Mouse (Mus musculus) heart, embryonic 11.5 days (tissue): ENCODE results near the gene Hipk2. TPM values are rescaled to one million over a fixed set of nuclear protein-coding genes. Genes with fewer than 3 reads are reported as not detected.

ENCODE experiments used
- ATAC-seq: fragments of 200-750 bp; cut with Nextera tagmentation; replicated peaks from 2 replicates; pipeline ENCODE4 v1.8.0; 2017; ENCODE audit warnings: moderate library complexity; ENCODE audit not compliant: insufficient number of reproducible peaks, low FRiP score, low TSS enrichment
- H3K27ac ChIP-seq: fragments of 300-500 bp; sonication (generic); 2 replicates; pipeline ENCODE4 v1.5.1; 2014; ENCODE audit warnings: mild to moderate bottlenecking, low read depth, low read length
- H3K27me3 ChIP-seq: fragments of 300-500 bp; sonication (generic); 2 replicates; pipeline ENCODE4 v1.6.1; 2014; ENCODE audit warnings: mild to moderate bottlenecking, low read length, mixed read lengths; ENCODE audit not compliant: control insufficient read depth, insufficient read depth
- H3K36me3 ChIP-seq: fragments of 300-500 bp; sonication (generic); 2 replicates; pipeline ENCODE4 v1.6.1; 2014; ENCODE audit warnings: mild to moderate bottlenecking, low read length, moderate library complexity, mixed read lengths; ENCODE audit not compliant: control insufficient read depth, insufficient read depth
- H3K4me1 ChIP-seq: fragments of 300-500 bp; sonication (generic); 2 replicates; pipeline ENCODE4 v1.6.1; 2014; ENCODE audit warnings: low read length; ENCODE audit not compliant: control insufficient read depth, insufficient read depth
- H3K4me2 ChIP-seq: fragments of 300-500 bp; sonication (generic); 2 replicates; pipeline ENCODE4 v1.6.1; 2014; ENCODE audit warnings: mild to moderate bottlenecking, moderate library complexity
- H3K4me3 ChIP-seq: fragments of 300-500 bp; sonication (generic); 2 replicates; pipeline ENCODE4 v1.5.1; 2014; ENCODE audit warnings: low read depth, low read length
- H3K9ac ChIP-seq: fragments of 300-500 bp; sonication (generic); 2 replicates; pipeline ENCODE4 v1.6.1; 2014; ENCODE audit warnings: mild to moderate bottlenecking, low read depth, low read length, moderate library complexity
- H3K9me3 ChIP-seq: fragments of 300-500 bp; sonication (generic); replicated peaks from 2 replicates; pipeline ENCODE4 v1.6.1; 2016; ENCODE audit warnings: low read length; ENCODE audit not compliant: control insufficient read depth
- WGBS: fragments of 180-500 bp; shearing (Covaris S2); extraction: QIAGEN DNeasy Blood & Tissue Kit; methylation state at CpG from one replicate; pipeline ENCODE4 v1.1.7; 2014; ENCODE audit not compliant: insufficient replicate concordance; 5-methylcytosine and 5-hydroxymethylcytosine counted together
- polyA plus RNA-seq: library from polyadenylated mRNA; unstranded; fragments of >200 nt; fragmentation: Nextera tagmentation; extraction: Ambion mirVana; gene quantifications from 2 replicates; pipeline ENCODE4 v1.2.1, GENCODE M21; 2014

Gene Hipk2
- polyA plus RNA-seq, 1 experiment from 2014 or later, result 18.9 TPM

DNA sequence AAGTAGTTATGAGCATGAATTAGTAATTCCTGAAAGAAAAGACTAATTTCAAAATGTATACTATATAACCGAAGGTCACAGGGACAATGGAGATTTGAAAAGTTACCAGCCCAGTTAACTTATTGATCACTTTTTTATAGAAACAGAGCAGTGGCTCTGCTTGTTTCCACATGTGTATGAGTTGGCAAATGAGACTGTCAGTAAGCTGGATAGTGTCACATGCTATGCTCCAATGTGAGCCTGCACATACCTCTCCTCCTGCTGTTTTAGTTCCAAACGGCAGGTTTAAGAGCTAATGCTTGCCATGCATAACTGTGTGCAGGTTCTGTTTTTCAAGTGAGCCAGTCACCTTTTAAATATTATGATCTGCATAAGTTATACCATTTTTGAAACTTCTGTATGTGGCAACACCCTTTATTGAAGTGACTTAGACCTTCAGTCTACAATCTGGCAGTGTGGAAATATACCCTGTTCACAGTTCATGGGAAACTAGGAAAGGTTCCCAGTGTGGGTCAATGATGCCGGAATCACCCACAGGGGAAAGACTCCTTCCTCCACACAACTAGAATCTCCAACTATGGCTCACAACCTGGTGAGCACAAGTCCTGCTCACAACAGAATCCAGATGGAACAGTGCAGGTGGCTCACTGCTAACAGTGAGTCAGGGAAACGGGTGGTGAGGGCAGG is 64.4 kb downstream of the Hipk2 start:
- no peaks in the 10 kb centered on the region for H3K27me3 ChIP-seq
- H3K4me3 ChIP-seq, result no peak overlapping the region
- H3K9me3 ChIP-seq, result no peaks in the 10 kb centered on the region
- H3K4me2 ChIP-seq, result no peak overlapping the region
- 76% methylated on average over 4 of the region's 4 CpGs for WGBS
- H3K9ac ChIP-seq, result no peak overlapping the region
- no peaks in the 10 kb centered on the region for H3K36me3 ChIP-seq
- peaks cover 56% of the 10 kb centered on the region for H3K4me1 ChIP-seq
- ATAC-seq, result no peak
- H3K27ac ChIP-seq, result no peak overlapping the region

GRCm38 (mm10) chr6:38810121-38810475 is 65.9 kb downstream of the Hipk2 start:
- ATAC-seq, result no peak
- no peaks in the 10 kb centered on the region for H3K9me3 ChIP-seq
- 20% methylated on average over 2 of the region's 2 CpGs for WGBS
- H3K9ac ChIP-seq, result no peak overlapping the region
- H3K4me3 ChIP-seq, result no peak overlapping the region
- peak overlapping the region; percentile 62 for H3K27ac ChIP-seq
- H3K4me1 ChIP-seq, result peaks cover 53% of the 10 kb centered on the region
- H3K4me2 ChIP-seq, result peak overlapping the region; percentile 29; the same call in 1 of the 2 replicates
- H3K36me3 ChIP-seq, result no peaks in the 10 kb centered on the region
- H3K27me3 ChIP-seq, result no peaks in the 10 kb centered on the region

- WGBS, result 40% methylated on average over 10 of the region's 10 CpGs
- Histone ChIP-seq H3K4me2 (peak overlapping the region; percentile 29; the same call in 1 of the 2 replicates), H3K4me3 (no peak overlapping the region), H3K36me3 (peaks cover 2% of the 10 kb centered on the region; the same call in 1 of the 2 replicates), H3K9ac (0 out of 2 replicates have a peak overlapping the region, but pooled peaks have one; percentile 10), H3K27me3 (no peaks in the 10 kb centered on the region), H3K27ac (peak overlapping the region; percentile 62), H3K4me1 (peaks cover 49% of the 10 kb centered on the region), H3K9me3 (no peaks in the 10 kb centered on the region)
- ATAC-seq, result peak; percentile 74; the same call in 1 of the 2 replicates
Measured at GRCm38 (mm10) chr6:38809396-38810120, 66.4 kb downstream of the Hipk2 start.

DNA sequence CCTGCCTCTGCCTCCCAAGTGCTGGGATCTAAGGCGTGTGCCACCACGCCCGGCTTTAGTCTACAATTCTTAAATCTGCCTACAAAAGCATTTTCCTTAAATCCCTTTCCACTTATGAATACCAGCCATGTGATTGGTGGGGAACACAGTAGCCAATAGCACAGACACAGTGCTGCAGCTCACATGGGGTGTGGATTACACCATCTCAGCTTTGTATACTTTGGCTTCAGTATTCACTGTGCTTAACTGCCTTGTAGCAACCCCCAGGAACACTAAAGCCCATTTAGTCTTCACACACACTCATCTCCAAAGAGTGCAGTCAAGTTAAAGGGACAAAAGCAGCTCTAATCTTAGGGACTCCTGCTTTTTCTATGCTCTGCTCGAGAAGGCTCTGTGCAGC is 67.6 kb downstream of the Hipk2 start:
- WGBS, result 90% methylated on average over 4 of the region's 4 CpGs
- Histone ChIP-seq H3K9ac (no peak overlapping the region), H3K4me2 (no peak overlapping the region), H3K9me3 (no peaks in the 10 kb centered on the region), H3K4me3 (no peak overlapping the region), H3K36me3 (peaks cover 2% of the 10 kb centered on the region; the same call in 1 of the 2 replicates), H3K27me3 (no peaks in the 10 kb centered on the region), H3K27ac (no peak overlapping the region), H3K4me1 (peaks cover 47% of the 10 kb centered on the region)
- ATAC-seq, result no peak

DNA sequence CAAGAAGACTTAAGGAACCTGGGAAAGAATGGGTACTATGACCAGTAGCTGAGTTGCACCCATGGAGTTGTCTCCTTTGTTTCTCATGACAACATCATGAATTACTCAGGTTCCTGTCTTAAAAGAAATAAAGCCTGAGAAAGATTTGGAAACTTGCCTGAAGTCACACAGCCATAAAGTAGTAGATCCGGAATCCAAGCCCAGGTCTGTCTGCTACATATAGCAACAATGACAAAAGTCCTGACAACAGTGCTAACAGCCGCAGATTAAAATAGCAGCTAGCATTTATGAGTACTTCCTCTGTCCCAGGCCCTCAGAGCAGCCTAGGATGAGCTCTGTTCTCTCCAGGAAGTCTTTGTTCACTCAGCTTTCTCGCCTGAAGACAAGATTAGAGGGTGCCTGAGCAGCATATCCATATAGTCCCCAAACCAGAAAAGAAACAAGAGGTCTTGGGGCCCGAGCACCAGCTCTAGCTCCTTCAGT is 69.0 kb downstream of the Hipk2 start:
- H3K9ac ChIP-seq, result no peak overlapping the region
- no peaks in the 10 kb centered on the region for H3K27me3 ChIP-seq
- ATAC-seq, result no peak
- H3K9me3 ChIP-seq, result no peaks in the 10 kb centered on the region
- peaks cover 2% of the 10 kb centered on the region; the same call in 1 of the 2 replicates for H3K36me3 ChIP-seq
- WGBS, result 47% methylated on average over 4 of the region's 4 CpGs
- peaks cover 51% of the 10 kb centered on the region for H3K4me1 ChIP-seq
- no peak overlapping the region for H3K4me3 ChIP-seq
- peak overlapping the region; percentile 38 for H3K27ac ChIP-seq
- H3K4me2 ChIP-seq, result no peak overlapping the region

DNA sequence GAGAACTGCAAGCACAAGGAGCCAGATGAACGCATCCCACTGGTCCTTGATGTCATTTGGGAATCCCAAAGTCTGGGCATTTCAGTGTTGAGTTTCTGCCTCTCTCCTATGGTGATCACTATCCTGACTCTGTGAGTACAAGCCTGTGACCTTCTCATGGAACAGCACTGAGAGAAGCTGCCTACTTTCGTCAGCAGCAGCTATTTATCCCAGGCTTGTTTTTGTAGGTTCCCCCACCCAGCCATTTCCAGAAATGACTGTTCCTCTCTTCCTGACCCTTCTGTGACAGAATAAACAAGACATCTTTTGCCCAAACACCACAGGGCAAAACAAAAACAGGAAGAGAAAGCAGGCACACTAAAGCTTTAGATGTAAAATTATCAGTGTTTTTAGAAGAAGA is 70.4 kb downstream of the Hipk2 start:
- no peak overlapping the region for H3K9ac ChIP-seq
- H3K4me3 ChIP-seq, result no peak overlapping the region
- no peak for ATAC-seq
- H3K27me3 ChIP-seq, result no peaks in the 10 kb centered on the region
- 75% methylated on average over 2 of the region's 2 CpGs for WGBS
- peaks cover 2% of the 10 kb centered on the region; the same call in 1 of the 2 replicates for H3K36me3 ChIP-seq
- H3K9me3 ChIP-seq, result no peaks in the 10 kb centered on the region
- peaks cover 41% of the 10 kb centered on the region for H3K4me1 ChIP-seq
- no peak overlapping the region for H3K27ac ChIP-seq
- no peak overlapping the region for H3K4me2 ChIP-seq

- no peak overlapping the region for H3K4me3 ChIP-seq
- H3K4me1 ChIP-seq, result peaks cover 21% of the 10 kb centered on the region; the same call in 1 of the 2 replicates
- H3K36me3 ChIP-seq, result peaks cover 2% of the 10 kb centered on the region; the same call in 1 of the 2 replicates
- no peaks in the 10 kb centered on the region for H3K27me3 ChIP-seq
- WGBS, result 67% methylated on average over 1 of the region's 1 CpGs
- no peaks in the 10 kb centered on the region for H3K9me3 ChIP-seq
- no peak overlapping the region for H3K9ac ChIP-seq
- no peak overlapping the region for H3K27ac ChIP-seq
- no peak for ATAC-seq
- no peak overlapping the region for H3K4me2 ChIP-seq
Measured at GRCm38 (mm10) chr6:38801252-38801651, 74.7 kb downstream of the Hipk2 start.

GRCm38 (mm10) chr6:38797548-38797947 is 78.4 kb downstream of the Hipk2 start:
- ATAC-seq, result no peak
- no peaks in the 10 kb centered on the region for H3K36me3 ChIP-seq
- no peak overlapping the region for H3K4me3 ChIP-seq
- 77% methylated on average over 3 of the region's 3 CpGs for WGBS
- H3K4me2 ChIP-seq, result no peak overlapping the region
- peaks cover 29% of the 10 kb centered on the region for H3K4me1 ChIP-seq
- H3K9me3 ChIP-seq, result no peaks in the 10 kb centered on the region
- H3K27me3 ChIP-seq, result no peaks in the 10 kb centered on the region
- H3K9ac ChIP-seq, result no peak overlapping the region
- no peak overlapping the region for H3K27ac ChIP-seq
